Mouse (Mus musculus) bone marrow macrophage, adult 2 months (primary cell): ENCODE data around the gene Wbp2. TPM values are rescaled to one million over a fixed set of nuclear protein-coding genes. Genes with fewer than 3 reads are reported as not detected.

Experiments used
- H3K27ac ChIP-seq: 2 replicates; pipeline ENCODE4 v1.5.1; 2012; ENCODE audit warnings: low read depth, low read length; ENCODE audit not compliant: insufficient read depth
- H3K4me1 ChIP-seq: 2 replicates; pipeline ENCODE4 v1.6.1; 2012; ENCODE audit warnings: low read length; ENCODE audit not compliant: control insufficient read depth, insufficient read depth
- H3K4me3 ChIP-seq: 2 replicates; pipeline ENCODE4 v1.5.1; 2012; ENCODE audit warnings: mild to moderate bottlenecking, low read length, moderate library complexity; ENCODE audit not compliant: insufficient read depth
- CTCF ChIP-seq: IDR thresholded peaks from 2 replicates; pipeline ENCODE4 v1.5.1; 2012; ENCODE audit warnings: low read depth, mild to moderate bottlenecking, low read length, moderate library complexity
- POLR2A ChIP-seq: IDR thresholded peaks from 2 replicates; pipeline ENCODE4 v1.6.1; 2012; ENCODE audit warnings: mild to moderate bottlenecking, low read depth, low read length, borderline replicate concordance
- polyA plus RNA-seq: library from polyadenylated mRNA; stranded (reverse); fragments of >200 nt; gene quantifications from 2 replicates; pipeline ENCODE4 v1.2.4, GENCODE M21; 2012; ENCODE audit not compliant: missing spikeins, insufficient read depth, insufficient read length

The Wbp2 gene
- polyA plus RNA-seq, 1 experiment, result 155 TPM

DNA sequence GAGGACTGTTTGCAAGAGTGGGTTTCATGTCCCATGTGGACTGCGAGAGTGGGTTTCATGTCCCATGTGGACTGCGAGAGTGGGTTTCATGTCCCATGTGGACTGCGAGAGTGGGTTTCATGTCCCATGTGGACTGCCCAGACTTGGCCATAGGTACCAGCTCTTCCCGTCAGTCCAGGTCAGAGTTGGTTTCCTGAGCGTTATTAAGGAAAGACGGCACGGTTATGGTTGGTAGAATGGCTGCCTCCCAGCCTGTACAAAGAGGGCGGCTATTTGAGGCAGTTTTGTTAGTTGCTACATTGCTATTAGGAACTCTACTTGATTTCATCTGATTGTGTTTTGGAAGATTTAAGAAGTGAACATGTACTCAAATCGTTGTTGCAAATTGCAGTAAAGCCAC is 49.0 kb downstream of the Wbp2 start:
- Histone ChIP-seq H3K27ac (no peak overlapping the region), H3K4me1 (peaks cover 14% of the 10 kb centered on the region), H3K4me3 (no peak overlapping the region)
- TF ChIP-seq POLR2A (no peak), CTCF (no peak)

DNA sequence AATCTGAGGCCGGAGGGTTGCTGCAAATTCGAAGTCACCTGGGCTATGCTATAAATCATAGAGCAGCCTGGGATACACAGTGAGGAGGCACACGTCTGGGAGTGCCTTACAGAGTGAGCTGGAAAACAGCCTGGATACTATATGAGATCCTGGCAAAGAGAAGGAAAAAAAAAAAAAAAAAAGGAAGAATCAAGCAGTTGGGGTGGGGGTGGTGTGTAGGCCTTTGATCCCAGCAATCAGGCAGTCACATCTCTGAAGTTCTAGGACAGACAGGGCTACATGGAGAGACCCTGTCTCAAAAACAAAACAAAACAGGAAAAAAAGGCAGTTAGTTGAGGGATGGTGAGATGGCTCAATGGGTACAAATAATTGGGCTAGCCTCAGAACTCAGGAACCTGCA is 50.1 kb downstream of the Wbp2 start:
- Histone ChIP-seq H3K4me1 (peaks cover 17% of the 10 kb centered on the region), H3K27ac (no peak overlapping the region), H3K4me3 (no peak overlapping the region)
- no peak for TF ChIP-seq CTCF
- no peak for TF ChIP-seq POLR2A

DNA sequence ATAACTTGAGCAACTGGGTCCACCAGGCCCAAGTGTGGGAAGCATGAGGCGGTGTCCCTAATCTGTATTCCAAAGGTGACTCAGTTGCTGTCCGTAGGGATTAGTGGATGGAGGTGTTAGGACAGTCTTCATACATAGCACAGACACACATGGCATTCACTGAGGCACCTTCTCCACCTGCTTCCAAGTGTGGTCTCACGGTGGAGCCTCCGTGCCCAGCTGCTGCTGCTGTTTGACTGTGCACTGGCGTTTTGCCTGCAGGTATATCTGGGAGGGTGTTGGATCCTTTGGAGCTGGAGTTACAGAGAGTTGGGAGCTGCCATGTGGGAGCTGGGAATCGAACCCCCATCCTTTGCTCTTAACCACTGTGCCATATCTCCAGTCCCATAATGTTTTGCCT is 52.2 kb downstream of the Wbp2 start:
- no peak for TF ChIP-seq POLR2A
- TF ChIP-seq CTCF, result no peak
- Histone ChIP-seq H3K4me3 (no peak overlapping the region), H3K4me1 (peaks cover 22% of the 10 kb centered on the region), H3K27ac (no peak overlapping the region)

DNA sequence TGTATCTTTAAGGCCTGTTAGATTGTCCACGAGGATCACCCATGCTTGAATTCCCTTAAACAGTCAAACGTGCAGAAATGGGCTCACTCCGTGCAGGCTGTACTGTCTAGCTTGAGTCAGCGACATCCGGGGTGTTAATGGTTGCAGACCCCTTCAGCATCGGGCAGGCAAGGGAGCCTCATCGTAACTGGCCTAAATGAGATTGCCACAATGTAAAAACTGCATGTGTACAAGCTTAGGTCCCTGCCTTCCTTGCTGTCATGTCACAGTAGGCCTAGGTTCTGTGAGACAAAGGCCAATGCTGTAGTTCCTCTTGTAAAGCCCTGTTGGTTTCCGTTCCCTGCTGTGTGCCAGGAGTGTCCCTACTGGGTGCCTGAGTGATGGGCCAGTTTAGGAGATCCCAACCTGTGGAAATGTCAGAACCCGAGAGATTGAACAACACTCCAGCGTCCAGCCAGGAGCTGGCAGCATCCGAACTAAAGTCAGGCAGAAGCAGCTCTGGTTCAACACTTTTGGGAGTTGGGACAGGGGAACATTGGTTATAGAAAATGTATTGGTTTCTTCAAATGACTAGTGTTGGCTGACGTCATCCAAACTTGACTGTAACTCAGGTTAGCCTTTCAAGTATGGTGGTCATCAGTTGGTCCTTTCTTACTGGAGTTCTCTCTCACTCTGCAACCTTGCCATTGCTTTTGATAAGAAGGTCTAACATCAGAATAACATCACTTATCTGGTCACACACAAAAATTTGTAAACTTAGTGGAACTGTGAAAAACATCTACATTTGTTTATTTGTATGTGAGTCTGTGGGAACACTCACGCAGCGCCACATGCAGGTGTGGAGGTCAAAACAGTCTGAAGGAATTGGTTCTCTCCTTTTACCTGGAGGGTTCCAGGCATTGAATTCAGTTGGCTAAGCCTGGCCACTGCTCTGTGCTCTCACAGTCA is 55.6 kb downstream of the Wbp2 start:
- Histone ChIP-seq H3K4me3 (peak overlapping the region; percentile 71), H3K27ac (peak overlapping the region; percentile 90), H3K4me1 (peaks cover 30% of the 10 kb centered on the region)
- TF ChIP-seq POLR2A, result no peak
- TF ChIP-seq CTCF, result no peak

DNA sequence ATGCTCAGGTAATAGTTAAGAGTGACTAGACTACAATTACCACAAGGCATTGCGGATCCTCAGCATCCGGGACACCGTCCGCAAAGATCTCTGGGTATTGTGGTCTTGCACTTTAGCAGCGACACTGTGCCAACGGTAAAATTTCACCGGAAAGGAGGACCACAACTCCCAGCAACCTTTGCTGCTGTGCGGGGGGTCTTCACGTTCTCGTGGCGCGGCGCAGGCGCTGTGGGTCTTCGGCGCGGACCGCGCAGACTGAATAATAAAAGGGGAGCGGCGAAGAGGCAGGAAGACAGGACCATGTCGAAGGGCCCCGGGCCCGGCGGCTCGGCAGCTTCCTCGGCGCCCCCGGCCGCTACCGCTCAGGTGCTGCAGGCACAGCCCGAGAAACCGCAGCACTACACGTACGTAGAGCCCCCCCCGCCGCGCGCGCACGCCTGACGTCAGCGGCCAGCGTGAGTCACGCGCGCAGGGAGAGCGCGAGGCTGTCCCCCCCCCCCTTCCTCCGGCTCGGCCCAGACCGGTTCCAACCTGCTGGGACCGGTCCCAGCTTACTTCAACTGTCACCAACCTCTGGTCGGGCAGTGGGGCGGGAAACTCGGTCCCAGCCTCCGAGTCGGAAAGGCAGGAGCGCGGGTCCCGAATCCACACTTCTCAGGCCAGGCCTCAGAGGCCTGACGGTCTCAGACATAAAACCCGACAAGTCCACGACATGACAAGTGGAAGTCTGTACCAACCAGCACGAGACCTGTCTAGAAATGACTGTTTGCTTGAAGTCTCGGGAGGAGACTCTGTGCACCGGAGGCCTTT is 56.5 kb downstream of the Wbp2 start, which contains the start of gene Unk:
TSS of gene Unk (plus strand) at position 235 of the 810 bp plus-strand sequence.
- peak within 1 kb of the TSS; percentile 90 for H3K27ac ChIP-seq
- H3K4me1 ChIP-seq, result peaks cover 33% of the 10 kb centered on the region
- H3K4me3 ChIP-seq, result peak within 1 kb of the TSS; percentile 71
- TF ChIP-seq CTCF (no peak), POLR2A (no peak)

DNA sequence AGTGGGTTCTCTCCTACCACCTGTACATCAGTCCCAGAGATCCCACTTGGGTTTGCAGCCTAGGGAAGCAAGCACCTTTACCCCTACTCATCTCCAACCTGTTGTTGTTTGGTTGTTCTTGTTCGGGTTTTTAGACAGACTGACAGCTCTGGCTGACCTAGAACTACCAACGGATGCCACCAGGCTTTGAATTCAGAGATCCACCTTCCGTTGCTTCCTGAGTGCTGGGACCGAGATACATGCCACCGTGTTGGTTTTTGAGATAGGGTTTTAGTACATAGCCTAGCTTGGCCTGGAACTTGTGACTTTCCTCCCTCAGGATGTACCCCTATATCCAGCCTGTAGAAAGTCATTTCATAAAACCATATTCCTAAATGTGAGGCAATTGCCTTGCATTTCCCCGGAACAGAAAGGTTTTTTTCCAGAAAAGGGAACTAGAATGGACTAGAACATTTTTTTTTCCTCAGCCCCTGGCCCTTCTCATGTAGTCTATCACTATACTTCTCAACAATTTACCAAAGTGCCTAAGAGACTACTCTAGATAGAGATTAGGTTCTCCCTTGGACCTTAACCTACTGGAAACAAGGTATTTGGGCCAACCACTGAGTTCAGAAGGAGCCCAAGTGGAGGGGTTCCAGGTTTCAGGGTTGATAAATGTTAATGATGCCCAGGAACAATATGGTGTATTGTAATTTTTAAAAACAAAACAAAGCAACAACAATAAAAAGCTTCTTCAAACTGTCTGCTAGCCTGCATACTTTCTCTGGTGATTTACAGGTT is 57.5 kb downstream of the Wbp2 start:
- TF ChIP-seq CTCF, result no peak
- TF ChIP-seq POLR2A, result no peak
- Histone ChIP-seq H3K4me3 (peak overlapping the region; percentile 71), H3K27ac (peak overlapping the region; percentile 73), H3K4me1 (peaks cover 37% of the 10 kb centered on the region)

Other genes with a start within 250 kb of the Wbp2 start
- not detected in 2 replicates for gene Myo15b, start 228.6 kb downstream of the Wbp2 start, polyA plus RNA-seq
- not detected in 2 replicates for gene Smim5, start 187.0 kb downstream of the Wbp2 start, polyA plus RNA-seq
- gene Smim6, start 175.0 kb downstream of the Wbp2 start, polyA plus RNA-seq, result not detected in 2 replicates
- gene Sap30bp, start 153.7 kb downstream of the Wbp2 start, polyA plus RNA-seq, result 23.6 and 24.5 TPM in 2 replicates
- gene Recql5, start 153.5 kb downstream of the Wbp2 start, polyA plus RNA-seq, result 19.9 and 21.5 TPM in 2 replicates
- gene Itgb4, start 112.3 kb downstream of the Wbp2 start, polyA plus RNA-seq, result 0.23 TPM in 1 of 2 replicates, not detected in the other
- gene Galk1, start 74.3 kb downstream of the Wbp2 start, polyA plus RNA-seq, result 12.2 and 14.4 TPM in 2 replicates
- gene H3f3b, start 59.0 kb downstream of the Wbp2 start, polyA plus RNA-seq, result 431 and 432 TPM in 2 replicates
- gene Unk, start 56.7 kb downstream of the Wbp2 start, polyA plus RNA-seq, result 24.9 and 28.1 TPM in 2 replicates
- 23.2 and 32.3 TPM in 2 replicates for gene Unc13d, start 9.0 kb downstream of the Wbp2 start, polyA plus RNA-seq
- gene Trim47, start 40.2 kb upstream of the Wbp2 start, polyA plus RNA-seq, result 32.1 and 38.5 TPM in 2 replicates
- 22.4 and 23.4 TPM in 2 replicates for gene Trim65, start 44.1 kb upstream of the Wbp2 start, polyA plus RNA-seq
- gene Mrpl38, start 51.9 kb upstream of the Wbp2 start, polyA plus RNA-seq, result 19.2 and 31.8 TPM in 2 replicates
- gene Fbf1, start 81.2 kb upstream of the Wbp2 start, polyA plus RNA-seq, result 21.1 and 26.4 TPM in 2 replicates
- gene Ten1, start 111.9 kb upstream of the Wbp2 start, polyA plus RNA-seq, result 70.4 TPM in 2 replicates
- gene Acox1, start 112.0 kb upstream of the Wbp2 start, polyA plus RNA-seq, result 47.0 and 47.6 TPM in 2 replicates
- gene Evpl, start 151.1 kb upstream of the Wbp2 start, polyA plus RNA-seq, result not detected in 2 replicates
- 42.5 and 43.7 TPM in 2 replicates for gene Srp68, start 187.2 kb upstream of the Wbp2 start, polyA plus RNA-seq
- gene Galr2, start 193.9 kb upstream of the Wbp2 start, polyA plus RNA-seq, result 0.41 TPM in 1 of 2 replicates, not detected in the other
- gene Exoc7, start 220.2 kb upstream of the Wbp2 start, polyA plus RNA-seq, result 71.8 and 88.2 TPM in 2 replicates
- gene Foxj1, start 248.4 kb upstream of the Wbp2 start, polyA plus RNA-seq, result not detected in 2 replicates